Comparison of ENCODE assay signal across 10 mouse cellular contexts in the genomic region with DNA sequence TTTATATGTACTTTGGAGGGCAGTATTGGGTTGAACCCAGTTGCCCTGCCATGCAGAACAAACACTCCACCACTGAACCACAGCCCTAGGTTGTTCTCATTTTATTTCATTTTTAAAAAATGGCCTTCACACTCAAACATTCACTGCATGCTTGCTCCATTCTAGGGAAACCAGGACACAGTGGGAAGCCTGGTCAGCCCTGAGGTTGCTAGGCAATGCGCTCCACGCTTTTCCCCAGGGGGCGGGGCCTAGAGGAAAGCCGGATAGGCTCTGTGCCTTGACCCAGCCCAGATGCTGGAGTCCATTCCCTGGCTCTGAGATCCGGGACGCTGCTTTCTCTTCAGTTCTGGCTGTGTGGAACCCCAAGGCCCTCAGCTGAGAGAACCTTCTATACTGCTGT.
DNase-seq lines count a peak whose midpoint lies in the region.
"Had no signal": no experiment of that assay in that cellular context is flagged by ENCODE, and none has a peak within 500 bp of the region (broad histone marks: within the 10 kb centered on the region; RNA-seq: fewer than 3 reads in every experiment).

No protein-coding gene starts in this region.

- DNase-seq in cerebellum, postnatal 14 days = peak; percentile 9 to 15
- no peak for DNase-seq in cerebellum, adult 9-10 months
- DNase-seq in ovary, postnatal 36 days (ENCODE audit: low spot score) = peak; percentile 11
- DNase-seq in ovary, postnatal 14 days (ENCODE audit: low spot score) = no peak
- DNase-seq in lung, postnatal 36 days = peak; percentile 23
- no peak for DNase-seq in left cerebral cortex, adult 11 months (ENCODE audit: low spot score)
- no peak for DNase-seq in adipocyte (ENCODE audit: low spot score)
- DNase-seq in ovary, postnatal 10 days (ENCODE audit: low spot score) = no peak
- DNase-seq: B cell, adult 2 months; spleen, adult 18-20 months had no signal

Comparison
In these comparisons a context has a peak if more than half of its experiments do, and no peak if none do; other contexts are left out.
1. DNase-seq: peak in cerebellum, postnatal 14 days (2 of 2), ovary, postnatal 36 days (single experiment) and lung, postnatal 36 days (single experiment); none in cerebellum, adult 9-10 months (single experiment), ovary, postnatal 14 days (single experiment), left cerebral cortex, adult 11 months (single experiment), adipocyte (single experiment) and ovary, postnatal 10 days (single experiment).